Mouse (Mus musculus) hematopoietic multipotent progenitor cell, adult 10-12 weeks (in vitro differentiated cells): ENCODE measurements around the gene Olfr311. TPM values are rescaled to one million over a fixed set of nuclear protein-coding genes. Genes with fewer than 3 reads are reported as not detected.

Source experiments
- polyA plus RNA-seq: library from polyadenylated mRNA; stranded (reverse); fragments of >175 nt; gene quantifications from 2 replicates; pipeline ENCODE4 v1.2.3, GENCODE M21; 2012; ENCODE audit warnings: low replicate concordance

The Olfr311 gene
- polyA plus RNA-seq: not detected in 2 replicates

DNA sequence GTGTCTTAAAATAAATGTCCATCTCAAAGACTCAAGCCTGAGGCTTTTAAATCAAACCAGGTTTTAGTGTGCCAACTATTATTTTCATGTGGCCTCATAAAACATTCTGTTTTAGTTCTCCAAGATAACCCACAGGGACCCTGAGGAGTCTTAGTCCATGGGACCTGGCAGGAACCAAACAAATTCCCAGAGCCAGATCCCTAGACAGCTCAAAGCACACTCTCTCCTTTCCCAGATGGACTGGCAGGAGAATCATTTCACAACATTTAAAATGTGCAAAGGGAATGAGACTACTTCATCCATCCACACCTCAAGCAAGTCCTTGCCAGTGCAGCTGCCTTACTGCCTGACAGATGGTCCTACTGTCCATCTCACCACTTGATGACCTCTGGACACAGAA lies at the start of gene Olfr311:
Olfr311 (plus strand) TSS at position 301 of the 400 bp plus-strand sequence.

GRCm38 (mm10) chr11:58801558-58802228 lies 37.4 kb upstream of the Olfr311 start, which contains the start of gene Fam183b:
Fam183b (minus strand) TSS chr11:58801960.

DNA sequence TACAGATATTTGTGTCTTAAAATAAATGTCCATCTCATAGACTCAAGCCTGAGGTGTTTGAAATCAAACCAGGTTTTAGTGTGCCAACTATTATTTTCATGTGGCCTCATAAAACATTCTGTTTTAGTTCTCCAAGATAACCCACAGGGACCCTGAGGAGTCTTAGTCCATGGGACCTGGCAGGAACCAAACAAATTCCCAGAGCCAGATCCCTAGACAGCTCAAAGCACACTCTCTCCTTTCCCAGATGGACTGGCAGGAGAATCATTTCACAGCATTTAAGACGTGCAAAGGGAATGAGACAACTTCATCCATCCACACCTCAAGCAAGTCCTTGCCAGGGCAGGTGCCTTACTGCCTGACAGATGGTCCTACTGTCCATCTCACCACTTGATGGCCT lies 24.4 kb upstream of the Olfr311 start, which contains the start of gene Olfr313:
Olfr313 (plus strand) TSS at position 301 of the 400 bp plus-strand sequence.

GRCm38 (mm10) chr11:58828937-58829336 lies 10.1 kb upstream of the Olfr311 start, which contains the start of gene Olfr312:
Olfr312 (plus strand) TSS chr11:58829237.

DNA sequence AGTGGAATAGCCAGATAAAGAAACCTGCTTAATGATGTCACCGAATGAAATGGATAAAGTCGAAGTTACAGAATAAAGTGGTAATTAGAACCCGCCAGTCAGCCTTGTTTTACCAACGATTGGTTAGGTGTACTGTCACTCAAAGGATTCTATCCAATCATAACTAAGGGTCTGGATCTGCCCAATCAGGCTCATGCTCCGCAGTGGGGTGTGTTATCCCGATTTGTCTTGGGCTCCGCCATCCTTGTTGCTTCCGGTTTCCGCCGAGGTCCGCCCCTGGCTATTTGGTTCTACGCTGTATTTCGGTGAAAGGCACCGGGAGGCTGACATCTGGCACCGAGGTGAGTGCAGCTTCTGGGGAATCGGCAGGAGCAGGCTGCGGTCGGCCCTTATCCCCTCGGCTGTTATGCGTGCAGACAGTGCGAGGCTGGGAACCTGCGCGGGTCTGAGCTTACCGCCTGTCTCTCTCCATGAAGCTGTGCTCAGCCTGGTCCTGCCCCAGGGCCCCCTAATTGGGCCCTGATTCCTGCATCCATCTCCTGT lies 7.9 kb downstream of the Olfr311 start, which contains the start of gene Gm12258:
Gm12258 (plus strand) TSS at position 240 of the 543 bp plus-strand sequence.

GRCm38 (mm10) chr11:58867039-58867953 lies 28.2 kb downstream of the Olfr311 start, which contains the start of gene 2810021J22Rik:
2810021J22Rik (plus strand) TSS chr11:58867216.

Other genes starting within 250 kb of the Olfr311 start
- gene Olfr324, start 244.1 kb upstream of the Olfr311 start, polyA plus RNA-seq: not detected in 2 replicates
- gene 2210407C18Rik, start 223.2 kb upstream of the Olfr311 start, polyA plus RNA-seq: not detected in 2 replicates
- 0.18 TPM in 1 of 2 replicates, not detected in the other for gene Olfr323, start 208.8 kb upstream of the Olfr311 start, polyA plus RNA-seq
- gene Trim58, start 198.8 kb upstream of the Olfr311 start, polyA plus RNA-seq: 0.15 and 5.6 TPM in 2 replicates
- gene Olfr322, start 180.5 kb upstream of the Olfr311 start, polyA plus RNA-seq: 0.03 TPM in 1 of 2 replicates, not detected in the other
- gene Olfr320, start 158.2 kb upstream of the Olfr311 start, polyA plus RNA-seq: not detected in 2 replicates
- not detected in 2 replicates for gene Olfr319, start 140.1 kb upstream of the Olfr311 start, polyA plus RNA-seq
- not detected in 2 replicates for gene Olfr318, start 115.2 kb upstream of the Olfr311 start, polyA plus RNA-seq
- not detected in 2 replicates for gene Olfr317, start 100.0 kb upstream of the Olfr311 start, polyA plus RNA-seq
- 0.12 TPM in 1 of 2 replicates, not detected in the other for gene Olfr316, start 86.5 kb upstream of the Olfr311 start, polyA plus RNA-seq
- not detected in 2 replicates for gene Olfr315, start 66.1 kb upstream of the Olfr311 start, polyA plus RNA-seq
- gene Olfr314, start 56.3 kb upstream of the Olfr311 start, polyA plus RNA-seq: not detected in 2 replicates
- not detected in 2 replicates for gene Fam183b, start 37.3 kb upstream of the Olfr311 start, polyA plus RNA-seq
- not detected in 2 replicates for gene Olfr313, start 24.3 kb upstream of the Olfr311 start, polyA plus RNA-seq
- gene Olfr312, start 10.0 kb upstream of the Olfr311 start, polyA plus RNA-seq: not detected in 2 replicates
- 0.66 and 2.4 TPM in 2 replicates for gene Gm12258, start 7.9 kb downstream of the Olfr311 start, polyA plus RNA-seq
- gene 2810021J22Rik, start 28.0 kb downstream of the Olfr311 start, polyA plus RNA-seq: 0.34 and 0.92 TPM in 2 replicates
- 0.98 and 1.1 TPM in 2 replicates for gene Zfp39, start 65.0 kb downstream of the Olfr311 start, polyA plus RNA-seq
- 0.17 and 21.0 TPM in 2 replicates for gene Btnl10, start 78.7 kb downstream of the Olfr311 start, polyA plus RNA-seq
- 234 and 380 TPM in 2 replicates for gene Rnf187, start 99.7 kb downstream of the Olfr311 start, polyA plus RNA-seq
- gene Hist3h2ba, start 109.7 kb downstream of the Olfr311 start, polyA plus RNA-seq: 9.7 and 14.2 TPM in 2 replicates
- 23.0 TPM in 1 of 2 replicates, not detected in the other for gene Hist3h2a, start 115.4 kb downstream of the Olfr311 start, polyA plus RNA-seq
- 0.25 and 8.9 TPM in 2 replicates for gene Trim17, start 115.4 kb downstream of the Olfr311 start, polyA plus RNA-seq
- 82.2 and 147 TPM in 2 replicates for gene Trim11, start 138.8 kb downstream of the Olfr311 start, polyA plus RNA-seq